Mouse (Mus musculus): Measurements from ENCODE around the gene Stx8. TPM values are rescaled to one million over a fixed set of nuclear protein-coding genes. Genes with fewer than 3 reads are reported as not detected.

Gene Stx8
- polyA plus RNA-seq, 1 experiment from 2014 or later = 57.5 TPM

- Histone ChIP-seq H3K27me3 (ENCODE audit: insufficient read depth, poor library complexity, severe bottlenecking) (peaks cover 37% of the 10 kb centered on the region), H3K36me3 (no peaks in the 10 kb centered on the region), H3K4me3 (peak overlapping the region; percentile 18), H3K9me3 (no peaks in the 10 kb centered on the region), H3K27ac (peak overlapping the region; percentile 89), H3K4me1 (replicated peaks) (peaks cover 80% of the 10 kb centered on the region)
- 7% methylated on average over 17 of the region's 17 CpGs for WGBS
- peak; percentile 62 for DNase-seq (ENCODE audit: low spot score)
Measured at GRCm38 (mm10) chr11:68145586-68146455, 179.8 kb downstream of the Stx8 start.

GRCm38 (mm10) chr11:68146456-68146851, 180.5 kb downstream of the Stx8 start:
- WGBS = 13% methylated on average over 4 of the region's 4 CpGs
- DNase-seq (ENCODE audit: low spot score) = peak; percentile 45
- H3K9me3 ChIP-seq = no peaks in the 10 kb centered on the region
- peak overlapping the region; percentile 18; the same call in 1 of the 2 replicates for H3K4me3 ChIP-seq
- no peaks in the 10 kb centered on the region for H3K36me3 ChIP-seq
- H3K27me3 ChIP-seq (ENCODE audit: insufficient read depth, poor library complexity, severe bottlenecking) = peaks cover 37% of the 10 kb centered on the region
- peak overlapping the region; percentile 89 for H3K27ac ChIP-seq
- H3K4me1 ChIP-seq (replicated peaks) = peaks cover 87% of the 10 kb centered on the region

- peak; percentile 81 for DNase-seq (ENCODE audit: low spot score)
- Histone ChIP-seq H3K4me1 (replicated peaks) (peaks cover 56% of the 10 kb centered on the region), H3K36me3 (no peaks in the 10 kb centered on the region), H3K9me3 (no peaks in the 10 kb centered on the region), H3K27ac (peak overlapping the region; percentile 89), H3K27me3 (ENCODE audit: insufficient read depth, poor library complexity, severe bottlenecking) (peaks cover 34% of the 10 kb centered on the region), H3K4me3 (peak overlapping the region; percentile 9; the same call in 1 of the 2 replicates)
- 16% methylated on average over 2 of the region's 2 CpGs for WGBS
Measured at GRCm38 (mm10) chr11:68150938-68151337, 184.9 kb downstream of the Stx8 start.

GRCm38 (mm10) chr11:68155821-68156220, 189.8 kb downstream of the Stx8 start:
- Histone ChIP-seq H3K27ac (no peak overlapping the region), H3K4me1 (replicated peaks) (peaks cover 12% of the 10 kb centered on the region), H3K36me3 (no peaks in the 10 kb centered on the region), H3K4me3 (no peak overlapping the region), H3K27me3 (ENCODE audit: insufficient read depth, poor library complexity, severe bottlenecking) (no peaks in the 10 kb centered on the region), H3K9me3 (peaks cover 5% of the 10 kb centered on the region; the same call in 1 of the 2 replicates)
- no peak for DNase-seq (ENCODE audit: low spot score)

GRCm38 (mm10) chr11:68158166-68158565, 192.2 kb downstream of the Stx8 start:
- Histone ChIP-seq H3K4me3 (no peak overlapping the region), H3K27ac (no peak overlapping the region), H3K36me3 (no peaks in the 10 kb centered on the region), H3K4me1 (replicated peaks) (0 out of 2 replicates have a peak, but pooled peaks cover 9% of the 10 kb centered on the region), H3K9me3 (peaks cover 5% of the 10 kb centered on the region; the same call in 1 of the 2 replicates), H3K27me3 (ENCODE audit: insufficient read depth, poor library complexity, severe bottlenecking) (no peaks in the 10 kb centered on the region)
- WGBS = 90% methylated on average over 3 of the region's 3 CpGs
- no peak for DNase-seq (ENCODE audit: low spot score)

- Histone ChIP-seq H3K4me1 (replicated peaks) (peaks cover 22% of the 10 kb centered on the region; the same call in 1 of the 2 replicates), H3K27me3 (ENCODE audit: insufficient read depth, poor library complexity, severe bottlenecking) (no peaks in the 10 kb centered on the region), H3K27ac (0 out of 2 replicates have a peak overlapping the region, but pooled peaks have one; percentile 40), H3K4me3 (no peak overlapping the region), H3K9me3 (peaks cover 5% of the 10 kb centered on the region; the same call in 1 of the 2 replicates), H3K36me3 (no peaks in the 10 kb centered on the region)
- 79% methylated on average over 4 of the region's 4 CpGs for WGBS
- DNase-seq (ENCODE audit: low spot score) = no peak
Measured at GRCm38 (mm10) chr11:68159867-68160266, 193.9 kb downstream of the Stx8 start.

GRCm38 (mm10) chr11:68164408-68164807, 198.4 kb downstream of the Stx8 start:
- Histone ChIP-seq H3K27me3 (ENCODE audit: insufficient read depth, poor library complexity, severe bottlenecking) (no peaks in the 10 kb centered on the region), H3K36me3 (no peaks in the 10 kb centered on the region), H3K4me1 (replicated peaks) (peaks cover 25% of the 10 kb centered on the region; the same call in 1 of the 2 replicates), H3K4me3 (no peak overlapping the region), H3K9me3 (peaks cover 5% of the 10 kb centered on the region; the same call in 1 of the 2 replicates), H3K27ac (no peak overlapping the region)
- no peak for DNase-seq (ENCODE audit: low spot score)
- WGBS = 89% methylated on average over 5 of the region's 5 CpGs

- no peaks in the 10 kb centered on the region for H3K27me3 ChIP-seq (ENCODE audit: insufficient read depth, poor library complexity, severe bottlenecking)
- 0 out of 2 replicates have a peak, but pooled peaks cover 3% of the 10 kb centered on the region for H3K9me3 ChIP-seq
- WGBS = 87% methylated on average over 4 of the region's 4 CpGs
- H3K27ac ChIP-seq = no peak overlapping the region
- no peak overlapping the region for H3K4me3 ChIP-seq
- peaks cover 17% of the 10 kb centered on the region; the same call in 1 of the 2 replicates for H3K4me1 ChIP-seq (replicated peaks)
- no peaks in the 10 kb centered on the region for H3K36me3 ChIP-seq
- DNase-seq (ENCODE audit: low spot score) = no peak
Measured at GRCm38 (mm10) chr11:68168427-68168826, 202.4 kb downstream of the Stx8 start.

- Histone ChIP-seq H3K36me3 (no peaks in the 10 kb centered on the region), H3K27me3 (ENCODE audit: insufficient read depth, poor library complexity, severe bottlenecking) (no peaks in the 10 kb centered on the region), H3K4me3 (no peak overlapping the region), H3K9me3 (0 out of 2 replicates have a peak, but pooled peaks cover 3% of the 10 kb centered on the region), H3K4me1 (replicated peaks) (peaks cover 10% of the 10 kb centered on the region; the same call in 1 of the 2 replicates), H3K27ac (peak overlapping the region; percentile 9; the same call in 1 of the 2 replicates)
- no peak for DNase-seq (ENCODE audit: low spot score)
- 89% methylated on average over 7 of the region's 7 CpGs for WGBS
Measured at GRCm38 (mm10) chr11:68171973-68172647, 206.1 kb downstream of the Stx8 start.

- Histone ChIP-seq H3K36me3 (no peaks in the 10 kb centered on the region), H3K4me3 (no peak overlapping the region), H3K27ac (peak overlapping the region; percentile 53; the same call in 1 of the 2 replicates), H3K4me1 (replicated peaks) (peaks cover 15% of the 10 kb centered on the region), H3K9me3 (0 out of 2 replicates have a peak, but pooled peaks cover 3% of the 10 kb centered on the region), H3K27me3 (ENCODE audit: insufficient read depth, poor library complexity, severe bottlenecking) (no peaks in the 10 kb centered on the region)
- 79% methylated on average over 4 of the region's 4 CpGs for WGBS
- no peak for DNase-seq (ENCODE audit: low spot score)
Measured at GRCm38 (mm10) chr11:68172648-68173045, 206.7 kb downstream of the Stx8 start.

GRCm38 (mm10) chr11:68176550-68176949, 210.6 kb downstream of the Stx8 start:
- no peaks in the 10 kb centered on the region for H3K9me3 ChIP-seq
- H3K27ac ChIP-seq = no peak overlapping the region
- peaks cover 18% of the 10 kb centered on the region for H3K4me1 ChIP-seq (replicated peaks)
- no peak for DNase-seq (ENCODE audit: low spot score)
- H3K36me3 ChIP-seq = no peaks in the 10 kb centered on the region
- WGBS = 87% methylated on average over 4 of the region's 4 CpGs
- no peak overlapping the region for H3K4me3 ChIP-seq
- no peaks in the 10 kb centered on the region for H3K27me3 ChIP-seq (ENCODE audit: insufficient read depth, poor library complexity, severe bottlenecking)

GRCm38 (mm10) chr11:68177415-68177814, 211.4 kb downstream of the Stx8 start:
- H3K9me3 ChIP-seq = no peaks in the 10 kb centered on the region
- H3K4me3 ChIP-seq = no peak overlapping the region
- H3K36me3 ChIP-seq = no peaks in the 10 kb centered on the region
- no peak for DNase-seq (ENCODE audit: low spot score)
- H3K27me3 ChIP-seq (ENCODE audit: insufficient read depth, poor library complexity, severe bottlenecking) = no peaks in the 10 kb centered on the region
- H3K27ac ChIP-seq = peak overlapping the region; percentile 62
- WGBS = 80% methylated on average over 7 of the region's 7 CpGs
- peaks cover 18% of the 10 kb centered on the region for H3K4me1 ChIP-seq (replicated peaks)

All from hindbrain, embryonic 10.5 days (tissue).